Mouse (Mus musculus): ENCODE results near the gene Apaf1. TPM values are rescaled to one million over a fixed set of nuclear protein-coding genes. Genes with fewer than 3 reads are reported as not detected.

Apaf1 gene
- polyA plus RNA-seq, 1 experiment from 2014 or later: 24.6 TPM

- Histone ChIP-seq H3K27ac (no peak overlapping the region), H3K36me3 (no peaks in the 10 kb centered on the region), H3K27me3 (no peaks in the 10 kb centered on the region), H3K4me3 (no peak overlapping the region), H3K9ac (no peak overlapping the region), H3K4me2 (no peak overlapping the region), H3K9me3 (no peaks in the 10 kb centered on the region), H3K4me1 (no peaks in the 10 kb centered on the region)
- 81% methylated on average over 15 of the region's 15 CpGs for WGBS
- ATAC-seq (ENCODE audit: insufficient number of reproducible peaks, insufficient read depth, low FRiP score, low TSS enrichment, low read depth): no peak
These were observed 141.7 kb downstream of the Apaf1 start for GRCm38 (mm10) chr10:90940521-90941520.

Other genes starting within 250 kb of the Apaf1 start
- gene Ikbip, start 170 bp upstream of the Apaf1 start, polyA plus RNA-seq (2015; fragmentation: Nextera tagmentation; extraction: Ambion mirVana): 57.5 and 71.1 TPM in 2 replicates
- 402 and 411 TPM in 2 replicates for gene Slc25a3, start 41.3 kb upstream of the Apaf1 start, polyA plus RNA-seq (2015; fragmentation: Nextera tagmentation; extraction: Ambion mirVana)
- 237 and 252 TPM in 2 replicates for gene Tmpo, start 98.5 kb upstream of the Apaf1 start, polyA plus RNA-seq (2015; fragmentation: Nextera tagmentation; extraction: Ambion mirVana)